Comparison of ENCODE assay signal across 18 mouse cellular contexts in genomic region chr2:38652098-38652497, GRCm38 (mm10).
"Had no signal": no experiment of that assay in that cellular context is flagged by ENCODE, and none has a peak within 500 bp of the region (broad histone marks: within the 10 kb centered on the region; RNA-seq: fewer than 3 reads in every experiment).

No protein-coding gene starts in this region.

- H3K36me3 ChIP-seq: liver, embryonic 15.5 days; lung, embryonic 15.5 days; midbrain, embryonic 13.5 days; midbrain, embryonic 15.5 days; neural tube, embryonic 12.5 days; stomach, embryonic 15.5 days had no signal

- DNase-seq: liver, postnatal 0 days; lung, adult 2 months; lung, postnatal 14 days; lung, postnatal 36 days; right cerebral cortex, postnatal 14 days; thymus, adult 2 months; thymus, postnatal 25 days; thymus, postnatal 4 days had no signal

- H3K27ac ChIP-seq: liver, embryonic 15.5 days; lung, embryonic 15.5 days; macrophage; midbrain, embryonic 13.5 days; midbrain, embryonic 15.5 days; neural tube, embryonic 12.5 days; stomach, embryonic 15.5 days; stomach, postnatal 0 days had no signal

- H3K27me3 ChIP-seq: midbrain, embryonic 15.5 days; stomach, embryonic 15.5 days had no signal

- H3K9ac ChIP-seq: liver, embryonic 15.5 days; liver, postnatal 0 days; lung, embryonic 15.5 days; midbrain, embryonic 13.5 days; midbrain, embryonic 15.5 days; neural tube, embryonic 12.5 days; stomach, embryonic 15.5 days had no signal

- H3K9me3 ChIP-seq: liver, embryonic 15.5 days; lung, embryonic 15.5 days; midbrain, embryonic 13.5 days; midbrain, embryonic 15.5 days; neural tube, embryonic 12.5 days; stomach, embryonic 15.5 days had no signal

- H3K4me3 ChIP-seq: liver, embryonic 15.5 days; lung, embryonic 15.5 days; midbrain, embryonic 13.5 days; midbrain, embryonic 15.5 days; neural tube, embryonic 12.5 days; stomach, embryonic 15.5 days had no signal

- H3K4me2 ChIP-seq: liver, embryonic 15.5 days; lung, embryonic 15.5 days; midbrain, embryonic 11.5 days; midbrain, embryonic 13.5 days; midbrain, embryonic 15.5 days; neural tube, embryonic 12.5 days; stomach, embryonic 15.5 days had no signal

- H3K4me1 ChIP-seq: liver, embryonic 15.5 days; lung, embryonic 15.5 days; stomach, embryonic 15.5 days had no signal

- ATAC-seq: liver, postnatal 0 days; lung, postnatal 0 days; midbrain, embryonic 13.5 days; midbrain, embryonic 15.5 days had no signal
